Mouse (Mus musculus) MEL (cell line): ENCODE measurements at regions not wholly inside any gene's neighbourhood (a gene's known extent, or its start where the extent isn't known, plus 50 kb on each side); places are given as distances from the start of the nearest gene placed in this dataset.

Experiments used
- DNase-seq: peaks from one replicate; pipeline ENCODE4 v3.0.0; 2011; ENCODE audit warnings: low read depth, low spot score
- H3K27ac ChIP-seq: 2 replicates; pipeline ENCODE4 v1.5.1; 2012; ENCODE audit warnings: low read depth, mild to moderate bottlenecking, control low read depth, low read length, moderate library complexity; ENCODE audit not compliant: control insufficient read depth
- H3K27me3 ChIP-seq, 2 experiments: fragments of 150-350 bp in 1 of 2; sonication (generic) in 1 of 2; 2 replicates each; pipeline ENCODE4 v1.6.1; 2012; ENCODE audit warnings: low read length in 2 of 2, mild to moderate bottlenecking in 2 of 2, improper control_type of control experiment in 1 of 2, moderate library complexity in 1 of 2; ENCODE audit not compliant: insufficient read depth in 2 of 2, control insufficient read depth in 1 of 2
- H3K36me3 ChIP-seq, 2 experiments: 2 replicates each; pipeline ENCODE4 v1.6.1; 2012 to 2014; ENCODE audit warnings: low read length in 2 of 2, improper control_type of control experiment in 1 of 2, inconsistent platforms in 1 of 2, mild to moderate bottlenecking in 1 of 2; ENCODE audit not compliant: insufficient read depth in 2 of 2, control insufficient read depth in 1 of 2
- H3K4me1 ChIP-seq, 2 experiments: fragments of 150-350 bp in 1 of 2; sonication (generic) in 1 of 2; 2 replicates each; pipeline ENCODE4 v1.6.1; 2012; ENCODE audit warnings: low read length in 2 of 2, improper control_type of control experiment in 1 of 2, mild to moderate bottlenecking in 1 of 2; ENCODE audit not compliant: insufficient read depth in 2 of 2, control insufficient read depth in 1 of 2
- H3K4me3 ChIP-seq, 2 experiments: fragments of 150-350 bp in 1 of 2; sonication (generic) in 1 of 2; 2 replicates each; pipeline ENCODE4 v1.5.1; 2012; ENCODE audit warnings: low read depth in 2 of 2, low read length in 2 of 2, mild to moderate bottlenecking in 2 of 2, moderate library complexity in 2 of 2, control low read depth in 1 of 2, improper control_type of control experiment in 1 of 2; ENCODE audit not compliant: control insufficient read depth in 1 of 2, insufficient read depth in 1 of 2
- H3K79me2 ChIP-seq: 2 replicates; pipeline ENCODE4 v1.6.1; 2012; ENCODE audit warnings: mild to moderate bottlenecking, low read length, moderate library complexity; ENCODE audit not compliant: control insufficient read depth, poor library complexity, insufficient read depth
- H3K9ac ChIP-seq: 2 replicates; pipeline ENCODE4 v1.6.1; 2012; ENCODE audit warnings: low read depth, mild to moderate bottlenecking, control low read depth, low read length, moderate library complexity; ENCODE audit not compliant: control insufficient read depth, poor library complexity, severe bottlenecking
- H3K9me3 ChIP-seq: fragments of 150-350 bp; sonication (generic); replicated peaks from 2 replicates; pipeline ENCODE4 v1.6.1; 2012; ENCODE audit warnings: mild to moderate bottlenecking, low read length, improper control_type of control experiment, moderate library complexity; ENCODE audit not compliant: insufficient read depth
- BHLHE40 ChIP-seq: IDR thresholded peaks from 2 replicates; pipeline ENCODE4 v1.6.1; 2012; ENCODE audit warnings: low read depth, mild to moderate bottlenecking, inconsistent platforms, low read length, improper control_type of control experiment, borderline replicate concordance
- CHD1 ChIP-seq: IDR thresholded peaks from 2 replicates; pipeline ENCODE4 v1.6.1; 2012; ENCODE audit warnings: low read depth, mild to moderate bottlenecking, inconsistent platforms, low read length, improper control_type of control experiment
- CHD2 ChIP-seq: IDR thresholded peaks from 2 replicates; pipeline ENCODE4 v1.6.1; 2011; ENCODE audit warnings: low read length, improper control_type of control experiment
- E2F4 ChIP-seq: IDR thresholded peaks from 2 replicates; pipeline ENCODE4 v1.6.1; 2011; ENCODE audit warnings: low read depth, low read length, improper control_type of control experiment, borderline replicate concordance
- EP300 ChIP-seq, 2 experiments: IDR thresholded peaks; 2 replicates each; pipeline ENCODE4 v1.6.1; 2011; ENCODE audit warnings: improper control_type of control experiment in 2 of 2, low read length in 2 of 2, low read depth in 1 of 2, mild to moderate bottlenecking in 1 of 2
- ETS1 ChIP-seq: IDR thresholded peaks from 2 replicates; pipeline ENCODE4 v1.6.1; 2012; ENCODE audit warnings: low read depth, mild to moderate bottlenecking, inconsistent platforms, low read length, improper control_type of control experiment, moderate library complexity
- GABPA ChIP-seq: IDR thresholded peaks from 2 replicates; pipeline ENCODE4 v1.6.1; 2012; ENCODE audit warnings: low read depth, mild to moderate bottlenecking, inconsistent platforms, low read length, improper control_type of control experiment, moderate library complexity
- JUND ChIP-seq: IDR thresholded peaks from 2 replicates; pipeline ENCODE4 v1.6.1; 2011; ENCODE audit warnings: low read depth, mild to moderate bottlenecking, improper control_type of control experiment, low read length
- MAFK ChIP-seq: IDR thresholded peaks from 2 replicates; pipeline ENCODE4 v1.6.1; 2011; ENCODE audit warnings: low read depth, mild to moderate bottlenecking, low read length, improper control_type of control experiment, borderline replicate concordance
- MAX ChIP-seq: IDR thresholded peaks from 2 replicates; pipeline ENCODE4 v1.6.1; 2011; ENCODE audit warnings: low read length, improper control_type of control experiment
- MAZ ChIP-seq: IDR thresholded peaks from 2 replicates; pipeline ENCODE4 v1.6.1; 2012; ENCODE audit warnings: low read depth, mild to moderate bottlenecking, inconsistent platforms, low read length, improper control_type of control experiment
- MXI1 ChIP-seq: IDR thresholded peaks from 2 replicates; pipeline ENCODE4 v1.6.1; 2011; ENCODE audit warnings: mild to moderate bottlenecking, low read depth, low read length, improper control_type of control experiment
- MYC ChIP-seq: IDR thresholded peaks from 2 replicates; pipeline ENCODE4 v1.6.1; 2011; ENCODE audit warnings: low read depth, mild to moderate bottlenecking, low read length, improper control_type of control experiment, moderate library complexity
- POLR2A ChIP-seq, 2 experiments: IDR thresholded peaks; 2 replicates each; pipeline ENCODE4 v1.6.1; 2011 to 2012; ENCODE audit warnings: low read length in 2 of 2, mild to moderate bottlenecking in 2 of 2, control low read depth in 1 of 2, improper control_type of control experiment in 1 of 2, low read depth in 1 of 2, moderate library complexity in 1 of 2; ENCODE audit not compliant: control insufficient read depth in 1 of 2, insufficient read depth in 1 of 2, poor library complexity in 1 of 2
- RAD21 ChIP-seq: IDR thresholded peaks from 2 replicates; pipeline ENCODE4 v1.6.1; 2011; ENCODE audit warnings: mild to moderate bottlenecking, low read depth, low read length, improper control_type of control experiment
- RCOR1 ChIP-seq: IDR thresholded peaks from 2 replicates; pipeline ENCODE4 v1.6.1; 2012; ENCODE audit warnings: low read depth, mild to moderate bottlenecking, inconsistent platforms, low read length, improper control_type of control experiment
- UBTF ChIP-seq: IDR thresholded peaks from 2 replicates; pipeline ENCODE4 v1.6.1; 2012; ENCODE audit warnings: low read depth, mild to moderate bottlenecking, inconsistent platforms, low read length, improper control_type of control experiment, moderate library complexity, borderline replicate concordance; ENCODE audit not compliant: insufficient read depth
- ZMIZ1 ChIP-seq: IDR thresholded peaks from 2 replicates; pipeline ENCODE4 v1.6.1; 2012; ENCODE audit warnings: low read depth, mild to moderate bottlenecking, inconsistent platforms, low read length, improper control_type of control experiment, moderate library complexity

DNA sequence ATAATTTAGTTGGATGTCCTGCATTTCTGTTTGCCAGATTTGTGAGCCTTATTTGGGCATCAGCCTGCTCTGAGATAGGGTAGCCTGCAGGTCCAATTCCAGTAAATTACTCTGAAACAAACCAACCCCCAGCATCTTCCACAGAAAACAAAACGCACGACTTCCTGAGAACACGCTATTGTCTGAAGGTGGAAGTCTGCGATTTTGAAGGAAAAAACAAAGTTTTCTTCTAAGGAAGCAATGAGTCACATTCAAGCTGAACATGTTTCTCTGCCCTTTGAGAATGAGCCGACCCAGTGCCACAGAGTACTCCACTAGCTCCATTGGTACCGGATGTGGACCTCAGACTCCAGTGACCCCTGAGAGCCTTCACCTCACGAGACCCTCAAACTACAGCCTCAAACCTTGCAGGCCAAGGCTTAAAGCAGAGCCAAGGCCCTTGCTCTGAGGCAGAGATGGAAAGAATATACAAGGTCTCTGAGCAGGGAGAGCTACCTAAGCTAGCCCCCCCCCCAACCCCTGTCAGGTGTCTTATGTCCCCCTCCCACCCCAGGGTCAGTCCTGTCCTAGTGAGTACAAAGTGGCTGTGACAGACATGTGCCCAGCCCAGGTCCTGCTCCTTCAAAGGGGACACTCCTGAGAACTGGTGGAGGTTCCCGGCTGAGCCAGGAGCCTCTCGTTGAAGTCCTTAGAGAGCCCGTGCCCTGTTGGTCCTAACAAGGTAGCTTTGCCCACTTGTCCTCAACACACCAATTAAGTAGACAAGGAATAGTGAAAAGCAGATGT is 87.3 kb downstream of the Hs1bp3 start:
- H3K4me1 ChIP-seq, result no peaks in the 10 kb centered on the region
- TF ChIP-seq MXI1 (no peak), E2F4 (no peak), BHLHE40 (no peak), UBTF (no peak), JUND (no peak), CHD1 (no peak), RAD21 (no peak), EP300 (IDR thresholded peaks at IDR 0.05; ENCODE audit: low read depth in 1 of 2, low read length in 2 of 2) (no peak), POLR2A (IDR thresholded peaks at IDR 0.05; ENCODE audit: control insufficient read depth in 1 of 2, insufficient read depth in 1 of 2, low read depth in 1 of 2, low read length in 2 of 2, poor library complexity in 1 of 2) (no peak), ZMIZ1 (no peak), MAFK (no peak), GABPA (no peak), RCOR1 (no peak), CHD2 (no peak), MAZ (no peak), MYC (no peak)
- no peak overlapping the region for H3K4me3 ChIP-seq
- no peak overlapping the region for H3K27ac ChIP-seq
- no peaks in the 10 kb centered on the region; a peak in 1 of 4 replicates for H3K27me3 ChIP-seq
- no peaks in the 10 kb centered on the region for H3K79me2 ChIP-seq
- DNase-seq, result no peak
- no peaks in the 10 kb centered on the region for H3K9me3 ChIP-seq
- H3K9ac ChIP-seq, result no peak overlapping the region
- no peaks in the 10 kb centered on the region for H3K36me3 ChIP-seq

DNA sequence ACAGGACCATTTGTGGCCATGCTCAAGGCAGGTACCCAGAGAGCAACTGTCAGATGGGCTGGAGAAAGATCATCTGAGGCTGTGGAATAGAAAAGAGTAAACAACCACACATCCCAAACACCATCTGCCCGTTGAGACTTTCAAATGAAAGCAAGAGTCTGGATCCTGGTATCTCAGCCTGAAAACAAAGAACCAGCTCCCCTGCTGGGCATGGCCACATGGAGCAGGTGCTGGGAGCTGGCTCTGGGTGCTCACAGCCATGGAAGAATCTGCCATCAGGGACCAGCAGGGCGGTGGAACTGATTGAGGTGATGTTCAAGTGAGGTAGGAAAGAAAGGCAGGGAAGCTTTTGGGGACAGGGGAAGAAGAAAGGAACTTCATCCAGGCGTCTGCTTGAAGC is 85.6 kb downstream of the Hs1bp3 start:
- Histone ChIP-seq H3K4me3 (no peak overlapping the region), H3K27ac (no peak overlapping the region), H3K79me2 (no peaks in the 10 kb centered on the region), H3K4me1 (no peaks in the 10 kb centered on the region), H3K9ac (no peak overlapping the region), H3K9me3 (no peaks in the 10 kb centered on the region), H3K36me3 (no peaks in the 10 kb centered on the region), H3K27me3 (no peaks in the 10 kb centered on the region; a peak in 2 of 4 replicates)
- no peak for TF ChIP-seq BHLHE40
- no peak for TF ChIP-seq ETS1
- no peak for TF ChIP-seq MAX
- no peak for DNase-seq
